Mouse (Mus musculus) embryonic facial prominence, embryonic 14.5 days (tissue): ENCODE results near the gene 1700016K19Rik. TPM values are rescaled to one million over a fixed set of nuclear protein-coding genes. Genes with fewer than 3 reads are reported as not detected.
A peak's percentile ranks its signal among the peaks of the same experiment; 100 is the strongest.

Source experiments
- ATAC-seq: fragments of 200-750 bp; cut with Nextera tagmentation; 2 replicates; pipeline ENCODE4 v1.8.0; 2017; ENCODE audit warnings: low read depth, moderate number of reproducible peaks, moderate TSS enrichment
- DNase-seq: peaks from one replicate; pipeline ENCODE4 v3.0.0-alpha.2; 2015; ENCODE audit warnings: low spot score
- H3K27ac ChIP-seq: fragments of 300-500 bp; sonication (generic); replicated peaks from 2 replicates; pipeline ENCODE4 v1.5.1; 2014; ENCODE audit warnings: low read depth, mild to moderate bottlenecking, low read length, moderate library complexity
- H3K27me3 ChIP-seq: fragments of 300-500 bp; sonication (generic); replicated peaks from 2 replicates; pipeline ENCODE4 v1.6.1; 2014; ENCODE audit warnings: low read length; ENCODE audit not compliant: control insufficient read depth, insufficient read depth
- H3K36me3 ChIP-seq: fragments of 300-500 bp; sonication (generic); 2 replicates; pipeline ENCODE4 v1.6.1; 2014; ENCODE audit warnings: low read length, mixed read lengths; ENCODE audit not compliant: control insufficient read depth, insufficient read depth
- H3K4me1 ChIP-seq: fragments of 300-500 bp; sonication (generic); 2 replicates; pipeline ENCODE4 v1.6.1; 2014; ENCODE audit warnings: antibody characterized with exemption, low read length; ENCODE audit not compliant: control insufficient read depth, insufficient read depth
- H3K4me2 ChIP-seq: fragments of 300-500 bp; sonication (generic); 2 replicates; pipeline ENCODE4 v1.6.1; 2014; ENCODE audit warnings: low read depth, mild to moderate bottlenecking, low read length, moderate library complexity, mixed read lengths
- H3K4me3 ChIP-seq: fragments of 300-500 bp; sonication (generic); 2 replicates; pipeline ENCODE4 v1.5.1; 2014; ENCODE audit warnings: low read depth, mild to moderate bottlenecking, low read length
- H3K9ac ChIP-seq: fragments of 300-500 bp; sonication (generic); 2 replicates; pipeline ENCODE4 v1.6.1; 2014; ENCODE audit warnings: low read depth, mild to moderate bottlenecking, low read length, moderate library complexity, mixed read lengths
- H3K9me3 ChIP-seq: fragments of 300-500 bp; sonication (generic); 2 replicates; pipeline ENCODE4 v1.6.1; 2016; ENCODE audit warnings: low read length; ENCODE audit not compliant: control insufficient read depth
- WGBS: fragments of 180-500 bp; shearing (Covaris S2); extraction: QIAGEN DNeasy Blood & Tissue Kit; methylation state at CpG from one replicate; pipeline ENCODE4 v1.1.7; 2014; 5-methylcytosine and 5-hydroxymethylcytosine counted together
- polyA plus RNA-seq: library from polyadenylated mRNA; unstranded; fragments of >200 nt; fragmentation: Nextera tagmentation; extraction: Ambion mirVana; gene quantifications from 2 replicates; pipeline ENCODE4 v1.2.1, GENCODE M21; 2014

The 1700016K19Rik gene
- polyA plus RNA-seq, 1 experiment from 2014 or later: 7.3 TPM

DNA sequence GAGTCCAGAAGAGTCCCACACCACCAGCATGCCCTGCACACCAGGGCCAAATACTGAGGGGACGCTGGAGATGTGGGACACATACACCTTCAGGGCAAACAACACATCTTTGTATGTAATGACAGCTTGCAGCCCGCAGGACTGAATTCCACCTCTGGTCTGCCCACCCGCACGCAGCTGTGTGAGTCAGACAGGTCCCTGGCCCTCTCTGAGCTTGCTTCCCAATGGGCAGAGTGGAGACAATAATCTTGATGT lies 35.3 kb upstream of the 1700016K19Rik start:
- WGBS: 36% methylated on average over 4 of the region's 4 CpGs
- no peaks in the 10 kb centered on the region for H3K9me3 ChIP-seq
- no peak for DNase-seq
- H3K27ac ChIP-seq: no peak overlapping the region
- ATAC-seq: no peak
- no peak overlapping the region for H3K4me3 ChIP-seq
- peaks cover 18% of the 10 kb centered on the region for H3K4me1 ChIP-seq
- H3K9ac ChIP-seq: no peak overlapping the region
- H3K36me3 ChIP-seq: no peaks in the 10 kb centered on the region
- H3K4me2 ChIP-seq: no peak overlapping the region
- H3K27me3 ChIP-seq: peaks cover 9% of the 10 kb centered on the region; the same call in 1 of the 2 replicates

DNA sequence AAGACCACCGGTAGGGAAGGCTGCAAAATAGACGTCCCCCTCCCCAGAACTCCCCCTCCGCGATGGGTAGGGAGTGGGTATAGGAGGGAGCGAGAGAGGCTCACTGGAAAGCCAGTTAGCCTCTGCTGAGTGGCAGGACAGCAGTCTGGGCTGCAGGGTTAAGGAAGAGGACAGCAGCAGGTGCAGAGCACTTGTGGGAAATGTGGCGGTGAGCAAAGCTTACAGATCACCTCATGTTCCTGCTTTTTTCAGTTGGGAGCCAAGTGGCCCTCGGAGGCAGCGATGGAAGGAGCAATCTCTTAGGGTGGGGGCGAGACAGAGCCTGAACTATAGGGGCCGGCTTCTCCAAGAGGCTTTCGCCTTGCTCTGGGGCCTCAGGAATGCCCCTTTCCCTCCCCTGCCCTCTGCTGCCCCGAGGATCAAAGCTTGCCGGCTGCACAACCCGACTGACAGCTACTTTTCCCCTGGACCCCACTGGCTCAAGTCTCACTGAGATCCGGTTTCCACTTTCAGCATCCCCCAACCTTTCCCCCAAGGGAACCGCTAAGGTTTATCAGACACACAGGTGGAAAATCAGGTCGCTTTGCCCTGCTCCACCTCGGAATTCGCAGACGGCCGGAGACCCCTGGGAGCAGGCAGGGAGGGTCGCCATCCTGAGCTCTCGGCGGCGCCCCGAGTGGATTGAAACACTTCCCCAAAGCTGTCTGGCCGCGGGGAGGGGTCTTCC lies 33.9 kb upstream of the 1700016K19Rik start:
- peaks cover 18% of the 10 kb centered on the region for H3K4me1 ChIP-seq
- H3K27me3 ChIP-seq: peaks cover 9% of the 10 kb centered on the region; the same call in 1 of the 2 replicates
- H3K27ac ChIP-seq: no peak overlapping the region
- no peaks in the 10 kb centered on the region for H3K9me3 ChIP-seq
- H3K36me3 ChIP-seq: no peaks in the 10 kb centered on the region
- 9% methylated on average over 27 of the region's 28 CpGs for WGBS
- DNase-seq (peak; percentile 34), ATAC-seq (no peak)
- H3K9ac ChIP-seq: peak overlapping the region; percentile 75
- H3K4me2 ChIP-seq: peak overlapping the region; percentile 98
- peak overlapping the region; percentile 66 for H3K4me3 ChIP-seq

DNA sequence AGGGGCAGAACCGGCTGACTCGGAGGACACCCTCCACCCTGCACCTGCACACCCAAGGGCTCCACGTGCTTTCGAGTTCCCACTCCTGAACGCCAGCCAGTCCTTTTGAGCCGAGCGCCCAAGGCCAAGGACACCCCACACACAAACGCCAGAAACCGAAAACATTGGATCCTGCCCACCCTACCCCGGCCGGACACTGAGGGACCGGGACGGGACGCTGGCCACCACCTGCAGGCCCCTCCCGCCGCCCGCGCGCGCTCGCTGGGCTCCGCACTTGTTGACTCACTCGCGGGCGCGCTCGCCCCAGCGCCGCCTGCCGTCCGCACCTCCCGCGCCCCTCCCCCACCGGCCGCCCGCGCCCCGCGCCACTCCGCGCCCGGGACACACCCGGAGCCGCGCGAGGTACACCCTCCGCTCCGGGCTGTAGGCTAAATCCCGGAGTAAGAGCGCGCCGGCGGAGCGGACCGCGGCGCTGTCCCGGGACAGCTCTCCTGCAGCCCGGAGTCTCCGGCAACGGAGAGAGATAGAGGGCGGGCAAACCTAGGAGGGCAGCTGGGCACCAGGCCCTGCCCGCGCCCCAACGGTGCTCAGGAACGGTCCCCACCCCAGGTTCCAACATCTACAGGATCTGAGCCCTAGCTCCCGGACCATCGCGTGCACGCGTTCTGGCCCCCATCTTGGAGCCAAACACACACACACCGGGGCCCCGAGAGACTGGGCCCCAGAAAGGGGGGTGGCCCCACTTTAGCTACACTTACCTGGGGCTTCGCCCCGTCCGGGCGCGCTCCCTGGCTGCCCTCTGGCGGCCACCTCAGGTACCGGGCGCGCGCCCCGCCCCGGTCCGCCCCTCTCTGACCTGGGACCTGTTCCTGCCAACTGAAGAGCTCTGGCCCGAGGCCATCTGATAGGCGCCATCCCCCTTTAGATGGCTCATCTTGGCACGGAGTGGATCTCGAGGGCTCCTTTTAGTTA lies 33.0 kb upstream of the 1700016K19Rik start:
- under 1% methylated on average over 43 of the region's 90 CpGs for WGBS
- Histone ChIP-seq H3K27me3 (peaks cover 11% of the 10 kb centered on the region; the same call in 1 of the 2 replicates), H3K9ac (peak overlapping the region; percentile 75), H3K4me2 (peak overlapping the region; percentile 98), H3K9me3 (no peaks in the 10 kb centered on the region), H3K36me3 (no peaks in the 10 kb centered on the region), H3K4me1 (peaks cover 18% of the 10 kb centered on the region), H3K4me3 (peak overlapping the region; percentile 66), H3K27ac (peak overlapping the region; percentile 58; the same call in 1 of the 2 replicates)
- DNase-seq (peak; percentile 72), ATAC-seq (peak; percentile 85)

DNA sequence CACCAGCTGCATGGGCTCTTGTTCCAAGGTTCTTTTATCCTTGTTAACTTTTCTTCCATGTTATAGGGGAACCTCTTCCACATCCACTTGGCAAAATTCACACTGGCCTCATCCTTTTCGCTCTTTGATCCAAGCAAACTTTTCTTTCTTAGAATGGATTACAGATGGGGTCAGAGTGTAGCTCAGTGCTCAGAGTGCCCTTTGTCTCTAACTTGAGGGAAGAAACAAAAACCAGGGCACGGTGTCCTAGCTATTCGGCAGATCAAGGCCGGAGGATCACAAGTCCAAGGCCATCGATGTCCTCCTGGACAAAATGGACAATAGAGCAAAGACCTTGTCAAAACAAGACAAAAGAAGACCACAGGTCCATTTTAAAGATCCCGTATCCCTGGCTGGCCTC lies 31.0 kb upstream of the 1700016K19Rik start:
- 0 out of 2 replicates have a peak, but pooled peaks cover 1% of the 10 kb centered on the region for H3K9me3 ChIP-seq
- no peak overlapping the region for H3K4me3 ChIP-seq
- ATAC-seq (no peak), DNase-seq (no peak)
- H3K4me1 ChIP-seq: peaks cover 16% of the 10 kb centered on the region
- 92% methylated on average over 6 of the region's 6 CpGs for WGBS
- H3K4me2 ChIP-seq: no peak overlapping the region
- no peak overlapping the region for H3K27ac ChIP-seq
- H3K27me3 ChIP-seq: peaks cover 13% of the 10 kb centered on the region; the same call in 1 of the 2 replicates
- no peaks in the 10 kb centered on the region for H3K36me3 ChIP-seq
- no peak overlapping the region for H3K9ac ChIP-seq

DNA sequence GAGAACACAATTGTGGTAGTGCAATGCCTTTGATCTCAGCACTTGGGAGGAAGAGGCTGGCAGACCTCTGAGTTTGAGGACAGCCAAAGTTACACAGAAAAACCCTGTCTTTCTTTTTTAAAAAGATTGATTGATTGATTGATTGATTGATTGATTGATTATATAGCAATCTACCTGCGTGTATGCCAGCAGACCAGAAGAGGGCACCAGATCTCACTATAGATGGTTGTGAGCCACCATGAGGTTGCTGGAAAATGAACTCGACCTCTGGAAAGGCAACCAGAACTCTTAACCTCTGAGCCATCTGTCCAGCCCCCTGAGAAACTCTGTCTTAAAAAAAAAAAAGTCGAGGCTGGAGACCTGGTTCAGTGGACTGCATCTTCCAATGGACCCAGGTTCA lies 29.1 kb upstream of the 1700016K19Rik start:
- Histone ChIP-seq H3K36me3 (no peaks in the 10 kb centered on the region), H3K9me3 (peaks cover 7% of the 10 kb centered on the region; the same call in 1 of the 2 replicates), H3K4me3 (no peak overlapping the region), H3K27me3 (peaks cover 7% of the 10 kb centered on the region; the same call in 1 of the 2 replicates), H3K4me1 (peaks cover 9% of the 10 kb centered on the region), H3K9ac (no peak overlapping the region), H3K4me2 (no peak overlapping the region), H3K27ac (no peak overlapping the region)
- WGBS: 29% methylated on average over 3 of the region's 3 CpGs
- DNase-seq (no peak), ATAC-seq (no peak)

DNA sequence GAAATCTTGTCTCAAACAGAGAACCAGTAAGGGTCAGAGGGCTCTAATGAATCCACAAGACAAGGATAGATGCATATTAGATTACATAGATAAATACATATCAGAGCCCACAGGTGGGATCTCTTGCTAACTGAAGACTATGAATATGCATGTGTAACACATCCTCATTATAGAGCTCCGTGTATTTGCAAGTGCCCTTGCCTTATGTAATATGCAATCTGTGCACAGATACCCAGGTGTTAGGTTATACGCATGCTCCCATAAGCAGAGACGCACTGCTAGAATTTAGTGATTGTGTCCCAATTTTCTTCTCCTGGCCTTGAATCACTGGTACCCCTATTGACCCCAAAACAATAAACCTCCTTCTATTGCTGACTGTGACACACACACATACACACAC lies 27.5 kb upstream of the 1700016K19Rik start:
- 75% methylated on average over 3 of the region's 3 CpGs for WGBS
- Histone ChIP-seq H3K4me2 (no peak overlapping the region), H3K27ac (no peak overlapping the region), H3K9ac (no peak overlapping the region), H3K27me3 (peaks cover 3% of the 10 kb centered on the region; the same call in 1 of the 2 replicates), H3K4me1 (0 out of 2 replicates have a peak, but pooled peaks cover 1% of the 10 kb centered on the region), H3K4me3 (no peak overlapping the region), H3K9me3 (peaks cover 7% of the 10 kb centered on the region; the same call in 1 of the 2 replicates), H3K36me3 (no peaks in the 10 kb centered on the region)
- ATAC-seq: no peak
- DNase-seq: no peak

DNA sequence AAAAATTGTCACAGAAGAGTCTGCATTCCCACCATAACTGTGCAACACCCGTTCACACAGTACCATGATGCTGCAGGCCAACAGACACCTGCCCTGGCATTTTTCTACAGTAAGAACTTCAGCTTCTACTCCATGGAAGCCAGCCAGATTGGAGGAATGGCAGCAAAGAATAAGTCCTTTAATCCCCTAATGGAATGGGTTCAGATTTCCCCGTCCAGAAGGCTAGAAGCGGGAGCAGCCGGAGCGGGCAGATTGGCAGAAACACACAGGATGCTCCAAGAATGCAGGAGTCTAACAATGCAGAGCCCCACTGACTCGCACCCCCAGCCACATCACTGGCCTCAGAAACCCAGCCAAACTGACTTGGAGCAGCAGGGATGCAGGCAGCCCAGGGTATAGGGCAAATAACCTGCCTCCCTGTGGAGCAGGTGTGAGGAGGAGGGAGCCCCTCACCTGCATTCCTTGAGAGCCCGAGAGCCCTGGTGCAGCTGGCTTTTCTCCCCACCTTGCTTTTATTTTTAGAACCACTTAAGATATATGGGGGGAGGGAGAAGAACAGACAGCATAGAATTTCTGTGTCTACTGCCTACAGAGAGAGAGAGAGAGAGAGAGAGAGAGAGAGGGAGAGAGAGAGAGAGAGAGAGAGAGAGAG lies 26.7 kb upstream of the 1700016K19Rik start:
- no peak overlapping the region for H3K4me3 ChIP-seq
- H3K9ac ChIP-seq: no peak overlapping the region
- 12% methylated on average over 7 of the region's 7 CpGs for WGBS
- no peaks in the 10 kb centered on the region for H3K4me1 ChIP-seq
- peak; percentile 72 for ATAC-seq
- H3K36me3 ChIP-seq: no peaks in the 10 kb centered on the region
- peaks cover 7% of the 10 kb centered on the region; the same call in 1 of the 2 replicates for H3K9me3 ChIP-seq
- no peak overlapping the region for H3K4me2 ChIP-seq
- H3K27me3 ChIP-seq: peaks cover 3% of the 10 kb centered on the region; the same call in 1 of the 2 replicates
- no peak overlapping the region for H3K27ac ChIP-seq
- peak; percentile 86 for DNase-seq

DNA sequence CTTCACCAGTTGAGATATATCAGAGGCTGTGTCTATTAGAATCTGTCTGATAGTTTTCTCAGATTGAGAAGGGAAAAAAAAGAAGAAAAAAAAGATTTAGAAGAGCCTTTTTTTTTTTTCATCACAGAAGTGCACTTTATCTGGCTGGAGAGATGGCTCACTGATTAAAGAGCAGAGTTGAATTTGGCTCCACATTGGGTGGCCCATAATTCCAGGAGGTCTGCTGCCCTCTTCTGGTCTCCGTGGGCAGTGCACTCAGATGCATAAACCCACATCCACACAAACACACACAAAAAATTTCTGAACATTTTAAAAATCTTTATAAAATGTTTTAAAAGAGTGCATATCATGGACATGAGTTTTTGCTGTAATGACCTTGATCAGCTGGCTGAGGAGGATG lies 25.7 kb upstream of the 1700016K19Rik start:
- DNase-seq (no peak), ATAC-seq (no peak)
- no peaks in the 10 kb centered on the region for H3K4me1 ChIP-seq
- H3K9me3 ChIP-seq: peaks cover 7% of the 10 kb centered on the region; the same call in 1 of the 2 replicates
- peaks cover 3% of the 10 kb centered on the region; the same call in 1 of the 2 replicates for H3K27me3 ChIP-seq
- H3K36me3 ChIP-seq: no peaks in the 10 kb centered on the region
- H3K4me3 ChIP-seq: no peak overlapping the region
- H3K27ac ChIP-seq: no peak overlapping the region
- H3K4me2 ChIP-seq: no peak overlapping the region
- H3K9ac ChIP-seq: no peak overlapping the region
- WGBS: 79% methylated on average over 1 of the region's 1 CpGs
